Mouse (Mus musculus): Measurements from ENCODE around the gene Wdr37.

GRCm38 (mm10) chr13:8805931-8806330 is 65.8 kb downstream of the Wdr37 start:
- no peak for TF ChIP-seq POLR2A (IDR thresholded peaks at IDR 0.05; ENCODE audit: insufficient read depth, low read depth, low read length)
- no peak for TF ChIP-seq CTCF (IDR thresholded peaks at IDR 0.05; ENCODE audit: insufficient read depth, low read depth, low read length)

Measured in olfactory bulb, adult 2 months (tissue).